Mouse (Mus musculus): Measurements from ENCODE around the gene Upb1. TPM values are rescaled to one million over a fixed set of nuclear protein-coding genes. Genes with fewer than 3 reads are reported as not detected.

Gene Upb1
- total RNA-seq, 2 experiments from 2014 or later, result 0.25 to 0.64 TPM

Other genes starting within 250 kb of the Upb1 start
- 10 to 100 TPM; 41.0 to 41.7 TPM for gene Specc1l, start 189.0 kb upstream of the Upb1 start, total RNA-seq (2021)
- 1 to 10 TPM; 4.3 to 6.9 TPM for gene Adora2a, start 84.2 kb upstream of the Upb1 start, total RNA-seq (2021)
- 10 to 100 TPM; 66.2 to 80.3 TPM for gene Snrpd3, start 116.4 kb downstream of the Upb1 start, total RNA-seq (2021)
- gene Gucd1, start 116.9 kb downstream of the Upb1 start, total RNA-seq (2021), result 10 to 100 TPM; 33.0 to 36.8 TPM
- gene Lrrc75b, start 159.2 kb downstream of the Upb1 start, total RNA-seq (2021), result 1 to 10 TPM in 1 of 2 experiments, under 1 TPM in 1; 0.67 to 1.1 TPM
- under 1 TPM in 1 of 2 experiments, not detected in 1; 0.54 TPM for gene Ggt1, start 160.5 kb downstream of the Upb1 start, total RNA-seq (2021)
- 1 to 10 TPM; 4.2 to 4.7 TPM for gene Ggt5, start 188.2 kb downstream of the Upb1 start, total RNA-seq (2021)
- gene Susd2, start 242.9 kb downstream of the Upb1 start, total RNA-seq (2021), result 1 to 10 TPM; 1.5 to 1.8 TPM

Data from heart, adult 18-20 months (tissue).